Mouse (Mus musculus) liver, adult 2 months (tissue): ENCODE results near the gene Igf1r.

Experiments
- CTCF ChIP-seq: fragments of 200-500 bp; IDR thresholded peaks from 2 replicates; pipeline ENCODE4 v1.5.1; 2011; ENCODE audit warnings: low read depth, low read length, control low read depth
- POLR2A ChIP-seq: fragments of 200-500 bp; IDR thresholded peaks from 2 replicates; pipeline ENCODE4 v1.6.1; 2011; ENCODE audit warnings: low read length, control low read depth; ENCODE audit not compliant: insufficient read depth; ENCODE audit errors: extremely low read depth

- TF ChIP-seq POLR2A (no peak), CTCF (no peak)
Measured at GRCm38 (mm10) chr7:68009635-68010034, 57.0 kb downstream of the Igf1r start.
